Mouse (Mus musculus) stomach, postnatal 0 days (tissue): Measurements from ENCODE around the gene Rmnd5b.

Source experiments
- CTCF ChIP-seq: IDR thresholded peaks from 2 replicates; pipeline ENCODE4 v1.5.1; 2016; ENCODE audit warnings: antibody characterized with exemption, low read depth, mild to moderate bottlenecking, moderate library complexity
- EP300 ChIP-seq: optimal IDR thresholded peaks from 2 replicates; pipeline ENCODE3; 2016; ENCODE audit warnings: antibody characterized with exemption

DNA sequence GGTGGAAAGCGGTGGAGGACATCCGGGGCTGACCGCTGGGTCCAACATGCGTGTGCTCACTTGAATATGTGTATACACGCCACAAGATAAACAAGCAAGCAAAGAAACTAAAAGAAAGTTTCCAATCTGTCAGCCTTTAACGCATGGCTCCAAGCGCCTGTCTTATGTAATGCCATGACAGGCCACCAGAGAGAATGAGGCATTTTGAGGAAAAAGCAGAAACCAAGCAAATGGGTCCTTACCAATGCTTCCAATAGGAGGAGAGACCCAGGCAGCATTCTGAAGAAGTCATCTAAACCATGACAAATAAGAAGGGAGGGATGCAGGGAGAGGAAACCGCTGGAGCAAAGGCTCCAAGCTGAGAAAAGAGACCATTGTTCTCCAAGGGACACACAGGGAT lies 21.4 kb downstream of the Rmnd5b start:
- no peak for TF ChIP-seq EP300
- no peak; the same call in 1 of the 2 replicates for TF ChIP-seq CTCF
